Mouse (Mus musculus): Measurements from ENCODE around the gene Ifi211. TPM values are rescaled to one million over a fixed set of nuclear protein-coding genes. Genes with fewer than 3 reads are reported as not detected.
"Not testable (repeated sequence)": the region's sequence is repeated elsewhere in the genome, so short reads cannot be mapped to it uniquely, and the experiment has no call there.

The Ifi211 gene
- 1.4 and 1.9 TPM in 2 replicates for polyA plus RNA-seq (2015; fragmentation: Nextera tagmentation; extraction: Ambion mirVana)

GRCm38 (mm10) chr1:173912548-173913255 is at the start of gene Ifi211:
Ifi211 (minus strand) TSS chr1:173913046.
- WGBS: 75% methylated on average over 6 of the region's 6 CpGs
- H3K4me3 ChIP-seq (replicated peaks; ENCODE audit: low read depth, low read length); H3K9ac ChIP-seq (ENCODE audit: low read depth, low read length); H3K27ac ChIP-seq; H3K27me3 ChIP-seq (ENCODE audit: insufficient read depth, low read length); H3K9me3 ChIP-seq (replicated peaks; ENCODE audit: low read length); H3K4me1 ChIP-seq (replicated peaks; ENCODE audit: insufficient read depth, low read length); H3K4me2 ChIP-seq (ENCODE audit: low read length); H3K36me3 ChIP-seq (ENCODE audit: insufficient read depth, low read length): not testable (repeated sequence)
- DNase-seq (ENCODE audit: low spot score) (peak; percentile 30), ATAC-seq (replicated peaks; ENCODE audit: low FRiP score, low read depth) (0 out of 2 replicates have a peak, but pooled peaks have one; percentile 33)

- H3K9ac ChIP-seq (ENCODE audit: low read depth, low read length); H3K9me3 ChIP-seq (replicated peaks; ENCODE audit: low read length); H3K4me3 ChIP-seq (replicated peaks; ENCODE audit: low read depth, low read length); ATAC-seq (replicated peaks; ENCODE audit: low FRiP score, low read depth); H3K27ac ChIP-seq; H3K4me2 ChIP-seq (ENCODE audit: low read length); H3K4me1 ChIP-seq (replicated peaks; ENCODE audit: insufficient read depth, low read length); H3K36me3 ChIP-seq (ENCODE audit: insufficient read depth, low read length); DNase-seq (ENCODE audit: low spot score); H3K27me3 ChIP-seq (ENCODE audit: insufficient read depth, low read length): not testable (repeated sequence)
- WGBS: 68% methylated on average over 1 of the region's 1 CpGs
Observed at GRCm38 (mm10) chr1:173961491-173961890, 48.6 kb upstream of the Ifi211 start.

- H3K27ac ChIP-seq; H3K9ac ChIP-seq (ENCODE audit: low read depth, low read length); H3K9me3 ChIP-seq (replicated peaks; ENCODE audit: low read length); H3K4me2 ChIP-seq (ENCODE audit: low read length); H3K4me1 ChIP-seq (replicated peaks; ENCODE audit: insufficient read depth, low read length); ATAC-seq (replicated peaks; ENCODE audit: low FRiP score, low read depth); DNase-seq (ENCODE audit: low spot score); H3K36me3 ChIP-seq (ENCODE audit: insufficient read depth, low read length); H3K27me3 ChIP-seq (ENCODE audit: insufficient read depth, low read length); H3K4me3 ChIP-seq (replicated peaks; ENCODE audit: low read depth, low read length): not testable (repeated sequence)
- WGBS: 32% methylated on average over 3 of the region's 3 CpGs
Observed at GRCm38 (mm10) chr1:173959998-173960397, 47.2 kb upstream of the Ifi211 start.

GRCm38 (mm10) chr1:173955839-173956527 is 43.1 kb upstream of the Ifi211 start:
- not testable (repeated sequence) for H3K36me3 ChIP-seq (ENCODE audit: insufficient read depth, low read length); H3K4me3 ChIP-seq (replicated peaks; ENCODE audit: low read depth, low read length); H3K4me1 ChIP-seq (replicated peaks; ENCODE audit: insufficient read depth, low read length); H3K27ac ChIP-seq; ATAC-seq (replicated peaks; ENCODE audit: low FRiP score, low read depth); H3K9ac ChIP-seq (ENCODE audit: low read depth, low read length); H3K27me3 ChIP-seq (ENCODE audit: insufficient read depth, low read length); H3K4me2 ChIP-seq (ENCODE audit: low read length); DNase-seq (ENCODE audit: low spot score); H3K9me3 ChIP-seq (replicated peaks; ENCODE audit: low read length)
- WGBS: 32% methylated on average over 3 of the region's 3 CpGs

GRCm38 (mm10) chr1:173955071-173955796 is 42.4 kb upstream of the Ifi211 start:
- no peak for TF ChIP-seq CTCF (IDR thresholded peaks at IDR 0.05; ENCODE audit: low read depth)

GRCm38 (mm10) chr1:173953563-173953962 is 40.7 kb upstream of the Ifi211 start:
- DNase-seq (ENCODE audit: low spot score): no peak
- H3K36me3 ChIP-seq (ENCODE audit: insufficient read depth, low read length): no peaks in the 10 kb centered on the region
- H3K27ac ChIP-seq: no peak overlapping the region
- no peaks in the 10 kb centered on the region for H3K9me3 ChIP-seq (replicated peaks; ENCODE audit: low read length)
- ATAC-seq (replicated peaks; ENCODE audit: low FRiP score, low read depth): no peak
- no peak overlapping the region for H3K9ac ChIP-seq (ENCODE audit: low read depth, low read length)
- H3K4me3 ChIP-seq (replicated peaks; ENCODE audit: low read depth, low read length): no peak overlapping the region
- H3K4me1 ChIP-seq (replicated peaks; ENCODE audit: insufficient read depth, low read length): no peaks in the 10 kb centered on the region
- WGBS: 78% methylated on average over 1 of the region's 1 CpGs
- no peak for TF ChIP-seq CTCF (IDR thresholded peaks at IDR 0.05; ENCODE audit: low read depth)
- no peaks in the 10 kb centered on the region for H3K27me3 ChIP-seq (ENCODE audit: insufficient read depth, low read length)
- H3K4me2 ChIP-seq (ENCODE audit: low read length): no peak overlapping the region

More at GRCm38 (mm10) chr1:173955071-173955796, 42.4 kb upstream of the Ifi211 start:
- H3K4me2 ChIP-seq (ENCODE audit: low read length): no peak overlapping the region
- H3K4me1 ChIP-seq (replicated peaks; ENCODE audit: insufficient read depth, low read length): no peaks in the 10 kb centered on the region
- H3K4me3 ChIP-seq (replicated peaks; ENCODE audit: low read depth, low read length): no peak overlapping the region
- H3K9me3 ChIP-seq (replicated peaks; ENCODE audit: low read length): no peaks in the 10 kb centered on the region
- ATAC-seq (replicated peaks; ENCODE audit: low FRiP score, low read depth) (no peak), DNase-seq (ENCODE audit: low spot score) (no peak)
- no peak overlapping the region for H3K9ac ChIP-seq (ENCODE audit: low read depth, low read length)
- WGBS: 85% methylated on average over 2 of the region's 2 CpGs
- H3K36me3 ChIP-seq (ENCODE audit: insufficient read depth, low read length): no peaks in the 10 kb centered on the region
- H3K27me3 ChIP-seq (ENCODE audit: insufficient read depth, low read length): no peaks in the 10 kb centered on the region
- H3K27ac ChIP-seq: no peak overlapping the region

- DNase-seq (ENCODE audit: low spot score); ATAC-seq (replicated peaks; ENCODE audit: low FRiP score, low read depth); H3K27me3 ChIP-seq (ENCODE audit: insufficient read depth, low read length); H3K4me1 ChIP-seq (replicated peaks; ENCODE audit: insufficient read depth, low read length); H3K27ac ChIP-seq; H3K36me3 ChIP-seq (ENCODE audit: insufficient read depth, low read length); H3K9ac ChIP-seq (ENCODE audit: low read depth, low read length); H3K4me3 ChIP-seq (replicated peaks; ENCODE audit: low read depth, low read length); H3K4me2 ChIP-seq (ENCODE audit: low read length); H3K9me3 ChIP-seq (replicated peaks; ENCODE audit: low read length): not testable (repeated sequence)
- WGBS: 76% methylated on average over 2 of the region's 2 CpGs
Observed at GRCm38 (mm10) chr1:173949044-173949443, 36.2 kb upstream of the Ifi211 start.

GRCm38 (mm10) chr1:173942780-173943066 is 29.9 kb upstream of the Ifi211 start:
- not testable (repeated sequence) for H3K4me1 ChIP-seq (replicated peaks; ENCODE audit: insufficient read depth, low read length); ATAC-seq (replicated peaks; ENCODE audit: low FRiP score, low read depth); H3K36me3 ChIP-seq (ENCODE audit: insufficient read depth, low read length); H3K9me3 ChIP-seq (replicated peaks; ENCODE audit: low read length); H3K4me2 ChIP-seq (ENCODE audit: low read length); H3K27ac ChIP-seq; H3K27me3 ChIP-seq (ENCODE audit: insufficient read depth, low read length); H3K9ac ChIP-seq (ENCODE audit: low read depth, low read length); H3K4me3 ChIP-seq (replicated peaks; ENCODE audit: low read depth, low read length); DNase-seq (ENCODE audit: low spot score)

Measured in kidney, postnatal 0 days (tissue).